ENCODE assay signal across 8 mouse cellular contexts in genomic region chr9:102263760-102264159, GRCm38 (mm10).
"Had no signal": no experiment of that assay in that cellular context is flagged by ENCODE, and none has a peak within 500 bp of the region (broad histone marks: within the 10 kb centered on the region; RNA-seq: fewer than 3 reads in every experiment).

No protein-coding gene starts in this region.

- DNase-seq: kidney, postnatal 14 days; thymus, adult 18-20 months; thymus, postnatal 14 days had no signal

- H3K9ac ChIP-seq: limb, embryonic 15.5 days; liver, embryonic 12.5 days; lung, embryonic 15.5 days; midbrain, embryonic 12.5 days; neural tube, embryonic 12.5 days had no signal

- H3K9me3 ChIP-seq: limb, embryonic 15.5 days; liver, embryonic 12.5 days; lung, embryonic 15.5 days; midbrain, embryonic 12.5 days; neural tube, embryonic 12.5 days had no signal

- H3K4me3 ChIP-seq: limb, embryonic 15.5 days; liver, embryonic 12.5 days; lung, embryonic 15.5 days; midbrain, embryonic 12.5 days; neural tube, embryonic 12.5 days had no signal

- ATAC-seq: liver, embryonic 12.5 days had no signal

- H3K4me2 ChIP-seq: limb, embryonic 15.5 days; liver, embryonic 12.5 days; lung, embryonic 15.5 days; midbrain, embryonic 12.5 days; neural tube, embryonic 12.5 days had no signal

- H3K27ac ChIP-seq: limb, embryonic 15.5 days; liver, embryonic 12.5 days; lung, embryonic 15.5 days; midbrain, embryonic 12.5 days; neural tube, embryonic 12.5 days had no signal

- H3K36me3 ChIP-seq: limb, embryonic 15.5 days; liver, embryonic 12.5 days; lung, embryonic 15.5 days; midbrain, embryonic 12.5 days; neural tube, embryonic 12.5 days had no signal

- H3K4me1 ChIP-seq: liver, embryonic 12.5 days had no signal
